Mouse (Mus musculus) small intestine, adult 2 months (tissue): ENCODE measurements at regions not wholly inside any gene's neighbourhood (a gene's known extent, or its start where the extent isn't known, plus 50 kb on each side); places are given as distances from the start of the nearest gene placed in this dataset.

Source experiments
- CTCF ChIP-seq: fragments of 200-500 bp; IDR thresholded peaks from 2 replicates; pipeline ENCODE4 v1.5.1; 2012; ENCODE audit warnings: low read depth, mild to moderate bottlenecking, control low read depth, inconsistent platforms, low read length, moderate library complexity, mixed read lengths; ENCODE audit not compliant: insufficient replicate concordance, insufficient read length; ENCODE audit errors: extremely low read depth
- POLR2A ChIP-seq: fragments of 200-500 bp; IDR thresholded peaks from 2 replicates; pipeline ENCODE4 v1.6.1; 2012; ENCODE audit warnings: low read depth, mild to moderate bottlenecking, control low read depth, inconsistent platforms, low read length, moderate library complexity

DNA sequence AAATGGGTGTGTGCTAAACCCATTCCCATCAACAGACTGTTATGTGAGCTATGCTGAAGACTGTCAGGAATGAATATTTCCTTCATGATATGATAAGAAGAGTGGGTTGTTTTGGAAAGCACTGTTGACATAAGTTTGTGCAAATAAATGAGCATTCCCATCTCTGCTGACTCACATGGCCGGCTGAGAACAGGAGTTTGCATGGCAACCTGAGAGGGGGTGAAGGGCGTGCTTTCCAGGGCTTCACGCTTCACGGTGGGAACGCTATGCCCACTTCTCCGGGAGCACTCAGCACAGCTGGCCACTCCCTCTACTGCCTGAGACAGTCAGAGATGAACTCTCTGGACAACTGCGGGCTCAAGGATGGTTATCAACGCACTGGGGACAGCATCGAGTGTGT is 348.9 kb upstream of the Slc24a5 start:
- no peak for TF ChIP-seq POLR2A
- TF ChIP-seq CTCF, result no peak
